Mouse (Mus musculus): Measurements from ENCODE around the gene Cd46.

- TF ChIP-seq TAL1 (IDR thresholded peaks at IDR 0.05; ENCODE audit: low read length) (no peak), GATA1 (IDR thresholded peaks at IDR 0.05; ENCODE audit: low read length) (no peak)
Measured at GRCm38 (mm10) chr1:195130953-195131674, 39.1 kb upstream of the Cd46 start, which contains the start of gene Cr1l.
